Mouse (Mus musculus) intestine, embryonic 16.5 days (tissue): ENCODE measurements around the gene Cacng4. TPM values are rescaled to one million over a fixed set of nuclear protein-coding genes. Genes with fewer than 3 reads are reported as not detected.

Source experiments
- ATAC-seq: fragments of 200-750 bp; cut with Nextera tagmentation; 2 replicates; pipeline ENCODE4 v1.8.0; 2017; ENCODE audit warnings: moderate TSS enrichment, moderate library complexity
- H3K27ac ChIP-seq: fragments of 300-500 bp; sonication (generic); 2 replicates; pipeline ENCODE4 v1.5.1; 2014; ENCODE audit warnings: mild to moderate bottlenecking, low read length
- H3K27me3 ChIP-seq: fragments of 300-500 bp; sonication (generic); replicated peaks from 2 replicates; pipeline ENCODE4 v1.6.1; 2014; ENCODE audit warnings: low read length, control low read depth, mixed read lengths; ENCODE audit not compliant: control insufficient read depth, insufficient read depth
- H3K36me3 ChIP-seq: fragments of 300-500 bp; sonication (generic); 2 replicates; pipeline ENCODE4 v1.6.1; 2014; ENCODE audit warnings: low read length, control low read depth; ENCODE audit not compliant: control insufficient read depth, insufficient read depth
- H3K4me1 ChIP-seq: fragments of 300-500 bp; sonication (generic); 2 replicates; pipeline ENCODE4 v1.6.1; 2014; ENCODE audit warnings: low read length, control low read depth, mixed read lengths; ENCODE audit not compliant: control insufficient read depth, insufficient read depth
- H3K4me2 ChIP-seq: fragments of 300-500 bp; sonication (generic); 2 replicates; pipeline ENCODE4 v1.6.1; 2014; ENCODE audit warnings: low read depth, low read length, control low read depth
- H3K4me3 ChIP-seq: fragments of 300-500 bp; sonication (generic); 2 replicates; pipeline ENCODE4 v1.5.1; 2014; ENCODE audit warnings: mild to moderate bottlenecking, low read length
- H3K9ac ChIP-seq: fragments of 300-500 bp; sonication (generic); 2 replicates; pipeline ENCODE4 v1.6.1; 2014; ENCODE audit warnings: low read depth, low read length
- H3K9me3 ChIP-seq: fragments of 300-500 bp; sonication (generic); 2 replicates; pipeline ENCODE4 v1.6.1; 2016; ENCODE audit warnings: low read length, control low read depth; ENCODE audit not compliant: control insufficient read depth
- WGBS: fragments of 180-500 bp; shearing (Covaris S2); extraction: QIAGEN DNeasy Blood & Tissue Kit; methylation state at CpG from one replicate; pipeline ENCODE4 v1.1.7; 2014; 5-methylcytosine and 5-hydroxymethylcytosine counted together
- polyA plus RNA-seq: library from polyadenylated mRNA; unstranded; fragments of >200 nt; fragmentation: Nextera tagmentation; extraction: Ambion mirVana; gene quantifications from 2 replicates; pipeline ENCODE4 v1.2.1, GENCODE M21; 2015

The Cacng4 gene
- polyA plus RNA-seq, 1 experiment from 2014 or later, result 2.8 TPM

DNA sequence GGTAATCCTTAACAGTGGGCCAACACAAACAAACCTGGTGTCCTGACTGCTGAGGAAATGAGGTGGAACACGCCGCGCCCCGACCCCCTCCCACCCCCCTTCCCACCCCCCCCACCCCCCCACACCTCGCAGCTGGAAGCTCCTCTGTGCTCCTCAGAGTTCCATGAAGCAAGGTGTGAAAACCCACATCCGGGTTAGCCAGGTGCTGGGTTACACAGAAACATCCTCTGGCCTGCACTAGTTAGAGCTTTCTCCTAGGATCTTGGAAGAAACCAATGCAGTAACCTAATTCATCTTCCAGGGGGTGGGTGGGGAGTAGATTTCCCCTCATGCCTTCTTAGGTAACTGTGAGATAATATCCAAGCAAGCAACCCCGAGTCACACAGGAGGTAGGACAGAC is 2.0 kb upstream of the Cacng4 start:
- ATAC-seq, result no peak
- H3K27ac ChIP-seq, result no peak overlapping the region
- peaks cover 43% of the 10 kb centered on the region for H3K27me3 ChIP-seq
- 33% methylated on average over 7 of the region's 7 CpGs for WGBS
- no peak overlapping the region for H3K9ac ChIP-seq
- H3K4me1 ChIP-seq, result peaks cover 24% of the 10 kb centered on the region
- H3K4me2 ChIP-seq, result no peak overlapping the region
- H3K36me3 ChIP-seq, result no peaks in the 10 kb centered on the region
- no peaks in the 10 kb centered on the region for H3K9me3 ChIP-seq
- H3K4me3 ChIP-seq, result no peak overlapping the region

DNA sequence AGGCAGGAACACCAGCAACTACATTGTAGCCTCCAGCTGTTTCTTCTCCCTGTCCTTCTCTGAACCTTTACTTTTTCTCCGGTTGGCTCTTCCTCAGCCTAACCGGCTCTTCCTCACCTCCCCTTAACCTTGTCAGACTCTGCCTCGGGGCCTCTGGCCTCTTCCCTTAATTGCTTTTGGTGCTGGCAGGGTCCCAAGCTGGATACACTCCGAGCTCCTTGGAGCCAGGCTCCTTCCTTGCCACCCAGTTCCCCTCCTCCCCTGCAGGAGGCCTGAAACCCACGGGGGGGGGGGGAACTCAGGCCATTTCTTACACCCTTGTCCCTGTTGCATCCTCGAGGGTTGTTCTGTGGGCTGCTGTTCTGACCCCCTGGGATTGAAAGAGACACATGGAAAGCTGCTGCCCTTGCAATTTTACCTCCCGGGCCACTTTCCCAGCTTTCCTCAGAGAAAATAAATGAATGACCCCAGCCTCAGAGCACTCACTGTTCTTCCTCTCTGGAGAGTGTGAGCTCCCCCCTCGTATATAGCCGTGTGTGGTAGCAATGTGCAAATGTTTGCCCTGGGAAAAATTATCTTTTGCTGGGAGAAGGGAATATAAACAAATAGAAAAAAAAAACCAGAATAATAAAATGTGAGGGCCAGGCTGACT is 1.2 kb upstream of the Cacng4 start:
- Histone ChIP-seq H3K4me1 (peaks cover 24% of the 10 kb centered on the region), H3K4me2 (peak overlapping the region; percentile 94), H3K27ac (peak overlapping the region; percentile 51; the same call in 1 of the 2 replicates), H3K9me3 (no peaks in the 10 kb centered on the region), H3K36me3 (no peaks in the 10 kb centered on the region), H3K9ac (no peak overlapping the region), H3K27me3 (peaks cover 43% of the 10 kb centered on the region), H3K4me3 (no peak overlapping the region)
- ATAC-seq, result no peak
- 1% methylated on average over 9 of the region's 9 CpGs for WGBS

DNA sequence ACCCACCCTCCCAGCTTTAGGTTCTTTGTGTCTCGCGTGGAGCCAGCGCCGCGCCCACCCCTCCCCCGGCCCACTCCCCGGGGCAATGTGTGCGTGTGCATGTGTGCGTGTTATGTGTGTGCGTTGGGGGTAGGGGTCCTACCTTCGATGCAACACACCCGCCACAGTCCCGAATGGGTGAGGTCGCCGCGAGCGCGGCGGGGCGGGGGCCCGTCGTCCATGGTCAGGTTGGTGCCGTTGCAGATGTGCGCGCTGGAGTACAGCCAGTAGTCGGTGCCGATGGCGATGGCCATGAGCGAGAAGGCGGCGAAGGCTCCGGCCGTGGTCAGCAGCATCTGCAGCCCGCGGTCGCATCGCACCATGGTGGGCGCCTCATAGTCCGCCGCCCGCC is 259 bp downstream of the Cacng4 start:
- H3K27ac ChIP-seq, result peak overlapping the region; percentile 37; the same call in 1 of the 2 replicates
- peak overlapping the region; percentile 94 for H3K4me2 ChIP-seq
- WGBS, result under 1% methylated on average over 37 of the region's 41 CpGs
- peaks cover 41% of the 10 kb centered on the region for H3K27me3 ChIP-seq
- H3K9ac ChIP-seq, result peak overlapping the region; percentile 60
- no peaks in the 10 kb centered on the region for H3K9me3 ChIP-seq
- H3K4me1 ChIP-seq, result peaks cover 24% of the 10 kb centered on the region
- ATAC-seq, result peak; percentile 17; the same call in 1 of the 2 replicates
- H3K4me3 ChIP-seq, result peak overlapping the region; percentile 60
- H3K36me3 ChIP-seq, result no peaks in the 10 kb centered on the region

DNA sequence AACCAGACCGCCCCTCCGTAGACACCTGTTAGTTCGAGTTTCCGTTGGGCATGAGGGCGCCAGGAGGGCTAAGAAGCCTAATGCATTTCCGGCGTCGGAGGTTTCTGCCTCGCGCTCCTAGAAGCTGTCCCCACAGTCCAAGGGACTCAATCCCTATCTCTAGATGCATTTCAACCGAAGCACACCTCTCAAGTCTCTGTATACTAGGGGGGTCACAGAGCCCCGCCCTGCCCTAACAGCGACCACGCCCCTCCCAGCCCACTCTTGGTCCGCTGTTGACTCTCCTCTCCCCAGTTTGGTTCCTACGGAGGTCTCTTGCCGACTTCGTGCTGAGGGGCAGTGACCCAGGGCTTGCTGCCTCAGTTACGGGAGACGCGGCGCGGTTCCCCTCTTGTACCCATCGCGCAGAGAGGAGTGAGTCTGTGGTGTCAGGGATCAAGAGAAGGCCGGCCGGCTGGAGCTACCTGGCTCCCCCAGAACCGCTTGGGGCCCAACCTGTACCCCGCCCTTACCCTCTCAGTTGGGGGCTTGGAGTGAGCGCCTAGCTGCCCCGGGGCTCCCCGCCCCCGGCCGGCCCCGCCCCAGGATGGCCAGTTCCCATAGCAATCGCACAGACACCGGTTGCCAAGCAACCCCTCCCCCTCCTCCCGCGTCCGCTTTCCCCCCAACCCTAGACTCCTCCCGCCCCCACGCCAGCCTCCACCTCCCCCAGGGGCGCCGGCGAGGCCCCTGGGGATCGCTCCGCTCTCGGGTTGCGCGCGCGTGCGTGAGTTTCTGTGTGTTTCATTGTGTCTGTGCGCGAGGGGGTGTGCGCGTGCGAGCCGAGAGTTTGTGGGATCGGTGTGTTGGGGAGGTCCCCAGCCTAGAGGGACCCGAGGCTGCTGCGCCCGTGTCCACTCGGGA is 906 bp downstream of the Cacng4 start:
- peak overlapping the region; percentile 94 for H3K4me2 ChIP-seq
- H3K27ac ChIP-seq, result 0 out of 2 replicates have a peak overlapping the region, but pooled peaks have one; percentile 33
- ATAC-seq, result peak; percentile 34
- H3K36me3 ChIP-seq, result no peaks in the 10 kb centered on the region
- WGBS, result under 1% methylated on average over 62 of the region's 64 CpGs
- no peaks in the 10 kb centered on the region for H3K9me3 ChIP-seq
- H3K4me1 ChIP-seq, result peaks cover 24% of the 10 kb centered on the region
- peaks cover 41% of the 10 kb centered on the region for H3K27me3 ChIP-seq
- peak overlapping the region; percentile 60 for H3K9ac ChIP-seq
- peak overlapping the region; percentile 60 for H3K4me3 ChIP-seq

DNA sequence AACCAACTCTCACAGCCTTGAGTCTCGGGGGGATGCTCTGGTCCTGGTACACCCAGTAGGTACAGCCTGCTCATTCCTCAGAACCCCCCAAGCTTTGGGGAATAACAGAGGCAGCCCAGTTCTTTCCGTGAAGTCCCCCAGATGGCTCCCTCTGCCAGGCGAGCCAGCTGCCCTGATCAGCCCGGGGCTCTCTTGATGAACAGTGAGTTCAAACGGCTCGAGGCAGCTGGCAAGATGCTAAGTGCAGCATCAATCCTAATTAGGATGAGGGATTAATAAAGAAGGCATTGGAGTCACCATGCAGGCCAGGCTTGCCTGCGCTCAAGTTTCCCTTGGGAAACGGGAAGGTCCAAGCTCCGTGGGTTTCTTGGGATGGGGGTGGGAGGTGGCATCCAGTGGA is 2.2 kb downstream of the Cacng4 start:
- Histone ChIP-seq H3K4me3 (no peak overlapping the region), H3K4me1 (peaks cover 24% of the 10 kb centered on the region), H3K36me3 (no peaks in the 10 kb centered on the region), H3K4me2 (no peak overlapping the region), H3K27ac (peak overlapping the region; percentile 9; the same call in 1 of the 2 replicates), H3K27me3 (peaks cover 35% of the 10 kb centered on the region), H3K9ac (no peak overlapping the region), H3K9me3 (no peaks in the 10 kb centered on the region)
- ATAC-seq, result peak; percentile 24; the same call in 1 of the 2 replicates
- WGBS, result 41% methylated on average over 9 of the region's 9 CpGs

DNA sequence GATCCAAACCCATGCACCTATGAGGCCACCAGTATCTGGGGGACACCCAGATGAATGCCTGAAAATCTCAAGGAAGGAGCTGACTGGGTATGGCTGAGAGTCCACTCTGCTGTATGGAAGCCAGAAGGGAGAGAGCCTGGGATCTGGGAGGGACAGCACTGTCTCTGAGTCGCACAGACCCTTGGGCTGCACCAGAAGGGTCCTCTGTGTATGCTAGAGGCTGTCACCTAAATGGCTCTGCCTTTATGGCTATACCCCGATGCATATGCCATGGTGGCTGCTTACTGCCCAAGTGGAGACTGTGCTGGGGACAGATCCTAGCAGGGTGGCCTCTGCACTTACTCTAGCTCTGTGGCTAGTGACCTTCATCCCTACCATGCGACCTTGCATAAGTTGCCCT is 8.6 kb downstream of the Cacng4 start:
- H3K36me3 ChIP-seq, result no peaks in the 10 kb centered on the region
- no peaks in the 10 kb centered on the region for H3K4me1 ChIP-seq
- no peak overlapping the region for H3K9ac ChIP-seq
- no peaks in the 10 kb centered on the region for H3K9me3 ChIP-seq
- WGBS, result 73% methylated on average over 3 of the region's 3 CpGs
- no peak for ATAC-seq
- no peak overlapping the region for H3K4me2 ChIP-seq
- H3K27me3 ChIP-seq, result no peaks in the 10 kb centered on the region
- no peak overlapping the region for H3K4me3 ChIP-seq
- H3K27ac ChIP-seq, result no peak overlapping the region

DNA sequence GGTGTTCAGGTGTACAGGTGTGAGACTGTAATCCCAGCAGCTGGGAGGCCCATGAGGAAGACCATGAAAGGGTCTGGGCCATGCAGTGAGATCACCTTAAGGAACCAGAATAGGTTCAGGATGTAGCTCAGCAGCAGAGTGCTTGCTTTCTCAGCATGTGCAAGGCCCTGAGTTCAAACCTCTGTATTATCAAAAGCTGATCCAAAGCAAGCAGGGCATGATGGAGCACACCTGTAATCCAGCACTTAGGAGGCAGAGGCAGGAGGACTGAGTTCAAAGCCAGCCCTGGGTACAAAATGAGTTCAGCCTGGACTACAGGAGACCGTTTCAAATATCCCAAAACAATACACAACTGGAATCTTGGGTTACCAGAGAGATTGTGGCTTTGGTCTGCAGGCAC is 9.1 kb downstream of the Cacng4 start:
- Histone ChIP-seq H3K4me2 (no peak overlapping the region), H3K4me3 (no peak overlapping the region), H3K27ac (no peak overlapping the region), H3K36me3 (no peaks in the 10 kb centered on the region), H3K9ac (no peak overlapping the region), H3K27me3 (no peaks in the 10 kb centered on the region), H3K4me1 (no peaks in the 10 kb centered on the region), H3K9me3 (no peaks in the 10 kb centered on the region)
- WGBS, result 64% methylated on average over 1 of the region's 1 CpGs
- no peak for ATAC-seq

DNA sequence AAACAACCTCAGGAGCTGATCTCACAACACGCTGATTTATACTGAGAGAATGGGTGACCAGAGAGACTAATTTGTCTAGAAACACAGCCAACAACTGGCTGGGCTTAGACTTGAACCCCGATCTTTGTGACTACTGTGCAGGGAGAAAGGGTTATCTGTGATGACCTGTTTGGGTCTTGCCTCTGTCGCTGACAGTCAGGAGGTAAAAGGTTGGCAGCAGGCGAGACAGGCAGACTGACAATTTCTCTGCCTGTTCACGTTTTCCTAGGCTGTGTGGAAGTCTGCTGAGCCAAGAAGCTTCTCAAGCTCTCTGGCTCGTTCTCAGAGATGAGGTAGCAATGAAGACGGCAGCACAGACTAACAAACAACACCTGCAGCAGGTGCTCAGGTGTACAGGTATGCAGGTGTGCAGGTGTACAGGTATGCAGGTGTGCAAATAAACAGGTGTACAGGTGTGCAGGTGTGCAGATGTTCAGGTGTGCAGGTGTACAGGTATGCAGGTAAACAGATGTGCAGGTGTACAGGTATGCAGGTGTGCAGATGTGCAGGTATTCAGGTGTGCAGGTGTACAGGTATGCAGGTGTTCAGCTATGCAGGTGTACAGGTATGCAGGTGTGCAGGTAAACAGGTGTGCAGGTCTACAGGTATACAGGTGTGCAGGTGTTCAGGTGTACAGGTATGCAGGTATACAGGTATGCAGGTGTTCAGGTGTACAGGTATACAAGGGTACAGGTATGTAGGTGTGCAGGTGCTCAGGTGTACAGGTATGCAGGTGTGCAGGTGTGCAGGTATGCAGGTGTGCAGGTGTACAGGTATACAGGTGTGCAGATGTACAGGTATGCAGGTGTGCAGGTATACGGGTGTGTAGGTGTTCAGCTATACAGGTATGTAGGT is 10.2 kb downstream of the Cacng4 start:
- Histone ChIP-seq H3K36me3 (no peaks in the 10 kb centered on the region), H3K9me3 (no peaks in the 10 kb centered on the region), H3K4me3 (no peak overlapping the region), H3K9ac (no peak overlapping the region), H3K4me1 (no peaks in the 10 kb centered on the region), H3K27me3 (no peaks in the 10 kb centered on the region), H3K27ac (no peak overlapping the region), H3K4me2 (no peak overlapping the region)
- ATAC-seq, result no peak
- WGBS, result 77% methylated on average over 8 of the region's 8 CpGs

DNA sequence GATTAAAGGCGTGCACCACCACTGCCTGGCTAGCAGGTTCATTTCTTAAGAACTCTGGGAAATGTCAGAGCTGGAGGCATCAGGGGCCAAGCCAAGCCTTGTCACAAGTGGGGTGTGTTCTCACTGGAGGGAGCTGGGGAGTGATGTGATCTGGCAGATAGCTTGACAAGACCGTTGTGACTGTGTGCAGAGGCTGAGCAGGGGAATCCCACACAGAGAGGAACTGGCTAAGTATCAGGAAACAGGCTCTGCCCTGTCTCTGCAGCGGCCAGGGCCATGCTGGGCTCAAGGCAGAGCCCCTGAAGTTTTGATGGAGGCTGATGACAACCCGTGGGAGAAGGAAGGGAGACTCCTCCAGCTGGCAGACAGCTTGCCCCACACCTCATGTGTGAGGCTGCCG is 11.8 kb downstream of the Cacng4 start:
- H3K4me1 ChIP-seq, result no peaks in the 10 kb centered on the region
- no peak for ATAC-seq
- no peak overlapping the region for H3K4me3 ChIP-seq
- no peaks in the 10 kb centered on the region for H3K27me3 ChIP-seq
- H3K9me3 ChIP-seq, result no peaks in the 10 kb centered on the region
- no peak overlapping the region for H3K4me2 ChIP-seq
- WGBS, result 49% methylated on average over 5 of the region's 5 CpGs
- no peak overlapping the region for H3K9ac ChIP-seq
- H3K27ac ChIP-seq, result no peak overlapping the region
- H3K36me3 ChIP-seq, result no peaks in the 10 kb centered on the region
